Mouse (Mus musculus) frontal cortex, postnatal 25 days (tissue): Measurements from ENCODE around the gene Cdc42.

ENCODE experiments used
- DNase-seq, 2 experiments: peaks; one replicate each; pipeline ENCODE4 v3.0.0; 2022; ENCODE audit warnings: low spot score in 2 of 2

Cdc42 gene

DNA sequence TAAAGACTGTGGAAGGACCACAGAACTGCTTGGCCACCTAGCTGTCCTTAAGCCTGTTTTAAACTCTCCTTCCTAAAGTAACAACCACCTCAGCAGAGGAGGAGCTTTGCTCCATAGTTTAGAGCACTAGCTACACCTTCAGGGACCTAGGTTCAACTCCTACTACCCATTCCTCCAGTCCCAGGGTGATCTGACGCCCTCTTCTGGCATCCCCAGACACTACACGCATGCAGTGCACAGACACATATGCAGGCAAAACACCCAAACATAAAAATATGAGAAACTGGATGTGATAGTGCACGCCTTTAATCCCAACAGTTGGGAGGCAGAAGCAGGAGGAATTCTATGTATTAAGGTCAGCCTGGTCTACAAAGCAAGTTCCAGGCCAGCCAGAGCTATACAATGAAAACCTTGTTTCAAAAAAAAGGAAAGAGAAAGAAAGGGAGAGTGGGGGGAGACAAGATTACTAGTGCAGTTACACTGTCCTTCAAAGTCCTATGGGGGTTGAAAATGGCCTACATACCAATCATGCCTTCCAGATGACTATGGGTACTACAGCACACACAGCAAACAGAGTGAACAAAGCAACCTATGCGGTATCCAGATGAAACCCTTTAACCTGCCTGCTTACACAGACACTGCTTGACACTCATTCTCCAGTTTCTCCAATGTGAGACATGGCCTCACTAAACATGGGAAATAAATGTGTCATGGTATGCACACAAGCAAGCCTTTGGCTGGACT, 41.3 kb downstream of the Cdc42 start:
- no peak for DNase-seq

GRCm38 (mm10) chr4:137315061-137315460, 42.5 kb downstream of the Cdc42 start:
- DNase-seq, result no peak

DNA sequence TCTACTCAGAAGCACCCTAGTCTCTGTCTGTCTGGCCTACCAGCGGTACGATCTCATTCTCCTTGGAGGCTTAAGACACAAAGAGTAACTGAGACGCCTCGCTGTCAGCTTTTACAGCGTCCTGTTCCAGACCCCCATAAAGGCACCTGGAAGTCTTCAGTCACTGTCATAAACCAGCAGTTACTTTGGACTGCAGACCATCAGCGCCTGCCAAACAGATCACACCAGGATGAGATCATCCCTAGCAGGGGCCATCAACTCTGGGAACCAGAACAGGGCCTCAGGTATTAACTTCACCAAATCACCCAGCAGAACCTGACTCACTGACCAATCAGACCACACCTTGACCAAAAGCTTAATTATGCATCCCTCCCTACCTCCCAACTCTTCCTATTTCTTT, 43.0 kb downstream of the Cdc42 start:
- no peak for DNase-seq

- no peak for DNase-seq
Measured at GRCm38 (mm10) chr4:137313511-137313910, 44.0 kb downstream of the Cdc42 start.

- DNase-seq, result no peak
Measured at GRCm38 (mm10) chr4:137308377-137308776, 49.1 kb downstream of the Cdc42 start.

DNA sequence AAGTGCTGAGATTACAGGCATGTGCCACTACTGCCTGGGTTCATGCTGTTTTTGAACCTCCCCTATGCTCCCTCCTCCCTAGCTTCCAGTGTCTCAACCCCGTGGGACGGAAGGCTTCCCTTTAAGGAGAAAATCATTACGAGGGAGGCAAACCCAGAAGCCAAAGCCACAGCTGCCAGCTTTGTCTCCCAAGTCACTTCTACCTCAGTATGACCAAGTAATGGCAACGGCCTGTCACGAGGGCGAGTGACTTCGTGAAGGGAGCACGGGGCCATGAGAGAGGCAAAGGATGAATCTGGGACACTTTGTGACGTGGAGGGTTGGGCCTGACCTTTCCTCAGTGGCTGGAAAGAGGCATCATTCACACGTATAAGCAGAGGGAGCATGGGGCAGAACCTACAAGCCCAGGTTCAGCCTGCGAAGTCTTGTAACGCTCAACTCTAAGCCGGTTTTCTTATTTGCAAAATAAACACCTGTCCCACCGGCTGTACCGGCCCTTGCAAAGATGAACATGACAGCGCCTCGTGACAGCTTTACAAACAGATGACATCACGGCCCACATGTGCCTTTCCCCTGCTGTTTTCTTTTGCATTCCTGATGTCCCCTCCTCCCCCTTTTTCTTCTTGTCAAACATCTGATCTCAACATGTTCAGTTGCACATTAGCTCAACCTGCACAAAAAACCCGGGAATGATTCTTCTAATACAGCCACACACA, 50.4 kb downstream of the Cdc42 start:
- DNase-seq, result no peak

GRCm38 (mm10) chr4:137306577-137306888, 51.0 kb downstream of the Cdc42 start:
- no peak for DNase-seq

GRCm38 (mm10) chr4:137305831-137306576, 51.5 kb downstream of the Cdc42 start:
- no peak for DNase-seq

DNA sequence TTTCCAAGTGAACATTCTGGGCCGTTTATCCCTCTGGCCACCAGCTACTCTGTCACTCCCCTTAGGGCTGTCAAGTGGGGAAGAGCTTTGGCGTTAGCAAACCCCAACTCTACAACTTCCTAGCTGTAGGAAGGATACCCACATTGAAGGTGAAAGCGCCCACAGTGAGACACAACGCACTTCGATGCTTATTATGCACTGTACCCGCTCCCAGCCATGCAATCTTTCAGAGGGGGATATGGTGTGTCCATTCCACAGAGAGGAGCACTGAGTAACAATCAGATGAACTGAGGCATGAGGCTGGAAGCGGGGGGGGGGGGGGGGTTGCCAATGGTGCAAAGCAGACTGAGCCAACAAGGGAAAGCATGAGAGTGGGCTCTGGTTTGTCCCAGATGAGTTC, 52.5 kb downstream of the Cdc42 start:
- no peak for DNase-seq

- no peak for DNase-seq
Measured at GRCm38 (mm10) chr4:137304106-137304505, 53.4 kb downstream of the Cdc42 start.

DNA sequence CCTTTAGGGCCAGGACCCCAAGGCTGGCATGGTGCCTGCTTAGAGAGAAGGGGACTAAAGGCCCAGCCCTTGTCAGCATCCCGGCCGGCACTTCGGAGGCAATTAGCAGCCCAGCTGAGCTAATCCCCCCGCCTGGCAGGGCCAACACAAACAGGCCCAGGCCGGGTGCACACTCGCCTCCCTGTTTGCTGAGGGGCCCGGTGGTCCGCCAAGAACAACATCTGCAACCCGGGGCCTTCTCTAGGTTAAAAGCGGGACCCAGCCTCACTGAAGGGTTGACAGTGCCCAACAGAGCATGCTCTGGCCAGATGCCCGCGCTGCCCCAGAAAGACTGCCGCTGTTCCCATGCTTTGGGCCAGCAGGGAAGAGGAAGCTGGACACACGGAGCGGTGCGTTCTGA, 55.9 kb downstream of the Cdc42 start:
- DNase-seq, result no peak

- no peak for DNase-seq
Measured at GRCm38 (mm10) chr4:137300227-137300626, 57.3 kb downstream of the Cdc42 start.

- DNase-seq, result no peak
Measured at GRCm38 (mm10) chr4:137298406-137298805, 59.1 kb downstream of the Cdc42 start.

- no peak for DNase-seq
Measured at GRCm38 (mm10) chr4:137297611-137298010, 59.9 kb downstream of the Cdc42 start.

- DNase-seq, result no peak
Measured at GRCm38 (mm10) chr4:137294951-137295350, 62.6 kb downstream of the Cdc42 start.

DNA sequence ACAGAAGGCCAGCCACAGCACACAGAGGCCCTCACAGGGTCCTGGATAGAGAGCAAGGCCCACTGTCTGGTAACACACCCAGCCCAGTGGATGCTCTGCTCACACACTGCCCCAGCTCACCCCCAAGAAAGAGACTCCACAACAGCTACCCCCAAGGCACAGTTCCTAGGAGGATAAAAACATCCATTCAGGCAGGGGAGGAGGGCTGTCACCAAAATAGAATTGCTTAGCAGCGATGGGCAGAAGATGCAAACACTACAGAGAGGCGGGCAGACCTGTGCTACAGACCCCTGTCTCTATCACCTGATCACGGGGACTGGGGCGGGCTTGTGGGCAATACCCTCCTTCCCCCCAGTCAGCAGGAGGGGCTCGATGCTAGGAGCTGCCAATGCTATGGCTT, 63.0 kb downstream of the Cdc42 start:
- DNase-seq, result no peak

- DNase-seq, result no peak
Measured at GRCm38 (mm10) chr4:137294032-137294431, 63.5 kb downstream of the Cdc42 start.

- no peak for DNase-seq
Measured at GRCm38 (mm10) chr4:137292625-137293024, 64.9 kb downstream of the Cdc42 start.

GRCm38 (mm10) chr4:137290250-137290649, 67.3 kb downstream of the Cdc42 start:
- DNase-seq, result no peak

- no peak for DNase-seq
Measured at GRCm38 (mm10) chr4:137289701-137290100, 67.8 kb downstream of the Cdc42 start.

GRCm38 (mm10) chr4:137287818-137288217, 69.7 kb downstream of the Cdc42 start:
- no peak for DNase-seq

DNA sequence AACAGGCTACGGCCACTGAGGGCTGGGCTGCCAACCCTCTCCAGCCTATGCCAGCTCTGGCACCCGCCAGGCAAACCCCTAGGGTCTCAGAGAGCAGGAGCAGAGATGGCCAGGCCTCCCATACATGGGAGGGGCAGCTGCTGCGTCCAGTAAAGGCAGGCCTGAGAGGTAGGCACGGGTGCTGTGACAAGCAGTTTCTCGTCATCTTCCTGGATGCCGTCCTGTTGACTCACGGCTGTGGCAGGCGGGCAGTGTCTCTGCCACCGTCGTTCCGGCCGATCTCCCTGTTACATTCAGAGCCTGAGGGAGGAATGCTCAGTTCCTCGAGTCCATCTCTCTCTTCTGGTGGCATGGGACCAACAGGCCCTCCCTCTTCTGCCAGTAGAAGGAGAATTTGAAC, 70.3 kb downstream of the Cdc42 start:
- DNase-seq, result no peak

DNA sequence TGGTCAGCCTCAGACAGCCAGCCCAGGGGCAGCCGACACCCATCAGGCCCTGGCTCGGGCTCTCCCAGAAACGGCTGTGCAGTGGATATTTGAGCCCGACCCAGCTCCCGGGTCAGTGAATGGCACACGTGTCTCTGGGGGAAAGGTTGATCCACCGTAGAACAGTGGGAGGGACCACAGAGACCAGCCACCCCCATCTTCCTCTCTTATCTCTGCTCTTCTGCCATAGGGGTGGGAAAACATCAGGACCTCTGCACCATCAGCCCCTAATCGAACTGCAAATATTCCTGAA, 70.9 kb downstream of the Cdc42 start:
- no peak for DNase-seq
